Mouse (Mus musculus): Measurements from ENCODE around the gene Bcl2. TPM values are rescaled to one million over a fixed set of nuclear protein-coding genes. Genes with fewer than 3 reads are reported as not detected.
A peak's percentile ranks its signal among the peaks of the same experiment; 100 is the strongest.

Bcl2 gene
- total and polyA plus RNA-seq, 3 experiments = 30.9 to 87.0 (median 38.8) TPM

- TF ChIP-seq RAD21 (IDR thresholded peaks at IDR 0.05; ENCODE audit: low read depth, low read length) (peak; percentile 75), CHD2 (IDR thresholded peaks at IDR 0.05; ENCODE audit: low read length) (no peak), ETS1 (IDR thresholded peaks at IDR 0.05; ENCODE audit: low read depth, low read length) (no peak), HCFC1 (IDR thresholded peaks at IDR 0.05; ENCODE audit: low read depth, low read length) (no peak), KAT2A (conservative IDR thresholded peaks at IDR 0.05; ENCODE audit: low read depth, low read length) (no peak), RCOR1 (IDR thresholded peaks at IDR 0.05; ENCODE audit: low read depth, low read length) (no peak), MYB (IDR thresholded peaks at IDR 0.05; ENCODE audit: low read depth, low read length) (no peak), MXI1 (IDR thresholded peaks at IDR 0.05; ENCODE audit: low read depth, low read length) (no peak), NELFE (IDR thresholded peaks at IDR 0.05; ENCODE audit: low read depth, low read length) (no peak), ZMIZ1 (IDR thresholded peaks at IDR 0.05; ENCODE audit: low read depth, low read length) (no peak)
These were observed 24.0 kb upstream of the Bcl2 start (continued) for GRCm38 (mm10) chr1:106738092-106738491.

GRCm38 (mm10) chr1:106736211-106736610, 22.1 kb upstream of the Bcl2 start:
- Histone ChIP-seq H3K27me3 (ENCODE audit: control insufficient read depth in 1 of 2, insufficient read depth in 2 of 2, low read length in 2 of 2) (no peaks in the 10 kb centered on the region), H3K9me3 (replicated peaks; ENCODE audit: insufficient read depth, low read length) (no peaks in the 10 kb centered on the region), H3K27ac (ENCODE audit: control insufficient read depth, low read depth, low read length) (no peak overlapping the region), H3K4me3 (ENCODE audit: control insufficient read depth in 1 of 2, insufficient read depth in 1 of 2, low read depth in 2 of 2, low read length in 2 of 2) (no peak overlapping the region), H3K79me2 (ENCODE audit: control insufficient read depth, insufficient read depth, low read length, poor library complexity) (no peaks in the 10 kb centered on the region), H3K4me1 (ENCODE audit: control insufficient read depth in 1 of 2, insufficient read depth in 2 of 2, low read length in 2 of 2) (no peaks in the 10 kb centered on the region), H3K9ac (ENCODE audit: control insufficient read depth, low read depth, low read length, poor library complexity, severe bottlenecking) (no peak overlapping the region), H3K36me3 (ENCODE audit: control insufficient read depth in 1 of 2, insufficient read depth in 2 of 2, low read length in 2 of 2) (peaks cover 0 to 7% of the 10 kb centered on the region in 2 experiments; a peak in 2 of 4 replicates)
- no peak for DNase-seq (ENCODE audit: low read depth, low spot score)
- TF ChIP-seq TCF12 (IDR thresholded peaks at IDR 0.05; ENCODE audit: low read depth, low read length) = no peak
- no peak for TF ChIP-seq EP300 (IDR thresholded peaks at IDR 0.05; ENCODE audit: low read depth in 1 of 2, low read length in 2 of 2)
- 0 out of 4 replicates have a peak, but pooled peaks of 1 of the 2 experiments have one; percentile 8 for TF ChIP-seq USF2 (IDR thresholded peaks at IDR 0.05; ENCODE audit: borderline replicate concordance in 1 of 2, insufficient read depth in 1 of 2, low read depth in 1 of 2, low read length in 2 of 2)

GRCm38 (mm10) chr1:106735586-106735985, 21.5 kb upstream of the Bcl2 start:
- Histone ChIP-seq H3K4me3 (ENCODE audit: control insufficient read depth in 1 of 2, insufficient read depth in 1 of 2, low read depth in 2 of 2, low read length in 2 of 2) (no peak overlapping the region), H3K27ac (ENCODE audit: control insufficient read depth, low read depth, low read length) (no peak overlapping the region), H3K9ac (ENCODE audit: control insufficient read depth, low read depth, low read length, poor library complexity, severe bottlenecking) (no peak overlapping the region), H3K79me2 (ENCODE audit: control insufficient read depth, insufficient read depth, low read length, poor library complexity) (no peaks in the 10 kb centered on the region), H3K36me3 (ENCODE audit: control insufficient read depth in 1 of 2, insufficient read depth in 2 of 2, low read length in 2 of 2) (peaks cover 0 to 7% of the 10 kb centered on the region in 2 experiments; a peak in 2 of 4 replicates), H3K4me1 (ENCODE audit: control insufficient read depth in 1 of 2, insufficient read depth in 2 of 2, low read length in 2 of 2) (no peaks in the 10 kb centered on the region), H3K27me3 (ENCODE audit: control insufficient read depth in 1 of 2, insufficient read depth in 2 of 2, low read length in 2 of 2) (no peaks in the 10 kb centered on the region), H3K9me3 (replicated peaks; ENCODE audit: insufficient read depth, low read length) (no peaks in the 10 kb centered on the region)
- peak; percentile 83 for DNase-seq (ENCODE audit: low read depth, low spot score)
- TF ChIP-seq BHLHE40 (IDR thresholded peaks at IDR 0.05; ENCODE audit: borderline replicate concordance, low read depth, low read length) = no peak
- TF ChIP-seq JUND (IDR thresholded peaks at IDR 0.05; ENCODE audit: low read depth, low read length) = no peak
- TF ChIP-seq ZNF384 (IDR thresholded peaks at IDR 0.05; ENCODE audit: low read depth, low read length) = no peak
- TF ChIP-seq RCOR1 (IDR thresholded peaks at IDR 0.05; ENCODE audit: low read depth, low read length) = no peak
- no peak for TF ChIP-seq CHD1 (IDR thresholded peaks at IDR 0.05; ENCODE audit: low read depth, low read length)
- TF ChIP-seq GATA1 (IDR thresholded peaks at IDR 0.05; ENCODE audit: low read depth, low read length) = no peak; the same call in 1 of the 2 replicates
- no peak for TF ChIP-seq MAZ (IDR thresholded peaks at IDR 0.05; ENCODE audit: low read depth, low read length)
- TF ChIP-seq E2F4 (IDR thresholded peaks at IDR 0.05; ENCODE audit: borderline replicate concordance, low read depth, low read length) = no peak
- no peak for TF ChIP-seq USF2 (IDR thresholded peaks at IDR 0.05; ENCODE audit: borderline replicate concordance in 1 of 2, insufficient read depth in 1 of 2, low read depth in 1 of 2, low read length in 2 of 2)
- no peak for TF ChIP-seq USF1 (IDR thresholded peaks at IDR 0.05; ENCODE audit: low read depth, low read length)
- TF ChIP-seq ZMIZ1 (IDR thresholded peaks at IDR 0.05; ENCODE audit: low read depth, low read length) = no peak
- no peak for TF ChIP-seq GABPA (IDR thresholded peaks at IDR 0.05; ENCODE audit: low read depth, low read length)
- no peak for TF ChIP-seq TCF12 (IDR thresholded peaks at IDR 0.05; ENCODE audit: low read depth, low read length)
- no peak for TF ChIP-seq ETS1 (IDR thresholded peaks at IDR 0.05; ENCODE audit: low read depth, low read length)
- no peak for TF ChIP-seq POLR2AphosphoS2 (IDR thresholded peaks at IDR 0.05; ENCODE audit: low read length)
- no peak for TF ChIP-seq NELFE (IDR thresholded peaks at IDR 0.05; ENCODE audit: low read depth, low read length)
- 0 out of 2 replicates have a peak, but pooled peaks have one; percentile 22 for TF ChIP-seq HCFC1 (IDR thresholded peaks at IDR 0.05; ENCODE audit: low read depth, low read length)
- no peak for TF ChIP-seq MYC (IDR thresholded peaks at IDR 0.05; ENCODE audit: low read depth, low read length)
- no peak for TF ChIP-seq EP300 (IDR thresholded peaks at IDR 0.05; ENCODE audit: low read depth in 1 of 2, low read length in 2 of 2)
- TF ChIP-seq TAL1 (IDR thresholded peaks at IDR 0.05; ENCODE audit: low read length) = no peak
- TF ChIP-seq UBTF (IDR thresholded peaks at IDR 0.05; ENCODE audit: borderline replicate concordance, insufficient read depth, low read depth, low read length) = no peak
- no peak for TF ChIP-seq MAX (IDR thresholded peaks at IDR 0.05; ENCODE audit: low read length)
- no peak for TF ChIP-seq MAFK (IDR thresholded peaks at IDR 0.05; ENCODE audit: borderline replicate concordance, low read depth, low read length)
- no peak for TF ChIP-seq CHD2 (IDR thresholded peaks at IDR 0.05; ENCODE audit: low read length)
- TF ChIP-seq MYB (IDR thresholded peaks at IDR 0.05; ENCODE audit: low read depth, low read length) = no peak
